Mouse (Mus musculus) layer of hippocampus, adult 8-10 months (tissue): ENCODE data around the gene Cdh8. TPM values are rescaled to one million over a fixed set of nuclear protein-coding genes. Genes with fewer than 3 reads are reported as not detected.
A peak's percentile ranks its signal among the peaks of the same experiment; 100 is the strongest.

Experiments used
- DNase-seq, 2 experiments: peaks; one replicate each; pipeline ENCODE4 v3.0.0; 2022; ENCODE audit warnings: low spot score in 2 of 2
- total RNA-seq, 4 experiments: library from RNA; stranded (reverse); gene quantifications; 2 replicates each; pipeline ENCODE4 v1.2.4; 2022

Cdh8 gene
- total RNA-seq = 10 to 100 TPM; 66.8 to 75.8 (median 74.4) TPM

DNA sequence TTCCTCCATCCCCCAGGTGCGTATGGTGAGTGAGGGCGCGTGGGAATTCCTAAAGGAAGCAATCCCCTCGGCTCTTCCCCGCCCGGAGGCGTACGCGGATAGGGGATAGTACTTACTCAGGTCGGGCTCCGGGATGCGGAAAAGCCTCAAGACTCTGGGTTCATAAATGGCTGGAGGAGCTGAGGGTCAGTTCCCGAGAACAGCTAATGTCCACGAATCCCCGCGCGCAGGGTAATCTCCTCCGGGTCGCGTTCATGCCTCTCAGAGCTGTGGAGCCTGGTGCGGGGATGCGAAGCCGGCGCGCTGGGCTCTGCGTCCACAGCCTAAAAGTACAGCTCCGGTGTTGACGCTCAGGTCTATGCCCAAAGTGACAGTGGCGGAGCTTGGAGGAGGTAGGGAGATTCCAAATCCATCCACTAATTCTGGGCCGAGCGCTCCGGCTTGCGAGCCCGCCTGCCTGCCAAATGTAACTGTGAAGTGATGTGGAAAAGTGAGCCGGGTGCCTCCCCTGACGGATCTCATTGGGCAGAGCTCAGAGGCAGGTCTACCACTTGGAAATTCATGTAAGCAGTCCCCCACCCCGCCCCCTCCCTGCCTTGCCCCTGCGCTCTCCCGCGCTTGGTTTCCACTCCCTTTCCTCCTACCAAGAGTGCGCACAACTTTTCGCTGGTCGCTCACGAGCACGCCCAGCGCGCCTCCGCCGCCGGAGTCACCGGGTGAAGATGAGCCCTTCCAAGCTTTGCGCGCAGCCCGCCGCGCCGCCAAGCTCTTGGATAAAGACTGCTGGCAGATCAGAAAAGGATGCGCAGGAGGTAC is at the start of gene Cdh8:
Cdh8 (minus strand) TSS at position 506 of the 816 bp plus-strand sequence.
- DNase-seq = peak; percentile 76 to 82

DNA sequence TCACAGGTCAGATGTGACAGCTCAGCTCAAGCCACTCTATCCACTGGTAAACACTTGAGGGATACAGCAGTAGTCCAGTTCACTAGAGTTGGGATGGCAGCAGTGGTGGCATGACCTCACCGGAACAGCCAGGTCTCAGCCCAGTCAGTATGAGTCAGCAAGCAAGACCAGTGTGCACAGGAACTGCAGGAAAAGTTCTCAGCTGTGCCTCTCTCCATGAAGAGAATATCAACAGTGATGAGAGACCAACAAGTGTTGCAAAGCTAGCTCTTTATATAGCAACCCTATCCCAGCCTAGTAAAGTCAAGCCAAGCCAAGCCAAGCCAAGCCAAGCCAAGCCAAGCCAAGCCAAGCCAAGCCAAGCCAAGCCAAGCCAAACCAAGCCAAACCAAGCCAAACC is 30.2 kb upstream of the Cdh8 start:
- DNase-seq = no peak

DNA sequence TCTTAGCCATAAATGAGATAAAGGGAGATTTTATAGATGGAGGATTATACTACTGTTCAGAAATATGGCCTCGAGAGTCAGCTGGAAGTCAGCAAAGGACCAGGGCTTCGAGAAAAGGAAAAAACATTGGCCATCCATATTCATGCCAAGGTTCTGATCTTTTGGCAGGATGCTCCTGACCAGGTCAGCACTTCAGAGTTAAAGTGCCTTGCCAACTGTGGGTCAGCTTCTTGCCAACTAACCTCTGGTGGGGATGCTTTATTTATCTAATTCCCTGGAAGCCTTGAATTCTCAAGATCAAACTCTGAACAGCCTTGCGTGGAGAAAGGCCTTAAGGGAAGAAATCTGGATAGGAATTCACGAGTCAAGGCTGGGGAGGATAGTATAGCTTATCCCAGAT is 9.6 kb upstream of the Cdh8 start:
- DNase-seq = no peak

DNA sequence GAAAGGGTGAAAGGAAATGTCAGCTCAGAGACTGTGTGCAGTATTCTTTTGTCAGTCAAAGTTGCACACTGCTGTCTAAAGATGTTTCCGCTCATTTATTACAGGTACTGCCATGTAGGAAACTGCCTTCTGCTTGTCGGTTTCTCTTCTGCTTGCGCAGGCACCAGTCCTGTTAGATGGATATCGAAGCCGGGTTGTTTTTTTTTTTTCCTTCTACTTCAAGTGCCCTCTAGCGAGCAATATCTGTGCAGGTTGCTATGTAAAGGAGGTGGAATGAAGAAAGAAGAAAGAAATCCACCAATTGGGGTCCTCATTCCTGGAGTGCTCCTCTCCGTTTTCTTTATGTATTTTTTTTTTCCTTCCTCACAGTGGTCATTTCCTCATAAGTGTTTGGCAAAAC is 5.2 kb upstream of the Cdh8 start:
- DNase-seq = no peak

DNA sequence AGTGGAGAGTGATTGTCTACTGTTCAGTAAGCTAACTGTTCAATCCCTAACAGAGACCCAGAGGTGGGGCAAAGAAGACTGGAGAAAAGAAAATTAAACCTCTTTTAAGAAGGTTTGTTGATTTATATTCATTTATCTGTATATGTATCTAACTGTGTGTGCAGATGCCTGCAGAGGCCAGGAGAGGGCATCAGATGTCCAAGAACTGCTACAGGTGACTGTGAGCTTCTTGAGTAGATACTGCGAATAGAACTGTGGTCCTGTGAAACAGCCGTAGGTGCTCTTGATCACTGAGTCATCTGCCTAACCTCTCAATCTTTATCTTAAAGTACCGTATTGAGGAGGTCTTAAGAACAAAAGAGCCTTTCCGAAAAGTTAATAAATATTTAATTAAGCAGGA is 3.5 kb upstream of the Cdh8 start:
- DNase-seq = no peak

DNA sequence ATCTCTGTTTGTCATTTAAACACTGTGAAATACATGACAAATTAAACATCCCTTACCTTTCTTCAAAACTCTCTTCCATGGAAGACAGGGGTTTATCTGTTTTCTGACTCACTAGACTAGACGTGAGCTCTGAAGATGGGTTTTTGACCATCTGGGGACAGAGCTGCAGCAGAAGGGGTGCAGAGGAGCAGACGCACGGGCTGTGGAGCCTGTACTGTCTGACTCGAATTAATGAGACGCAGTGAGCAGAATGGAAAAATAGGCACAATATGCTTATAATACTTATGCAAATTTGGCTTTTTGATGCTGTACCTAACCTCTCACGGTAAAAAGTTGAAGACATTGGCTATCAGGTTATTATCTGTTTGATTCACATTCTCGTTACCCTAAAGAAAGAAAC is 1.2 kb upstream of the Cdh8 start:
- peak in 1 of 2 experiments; percentile 46 for DNase-seq

DNA sequence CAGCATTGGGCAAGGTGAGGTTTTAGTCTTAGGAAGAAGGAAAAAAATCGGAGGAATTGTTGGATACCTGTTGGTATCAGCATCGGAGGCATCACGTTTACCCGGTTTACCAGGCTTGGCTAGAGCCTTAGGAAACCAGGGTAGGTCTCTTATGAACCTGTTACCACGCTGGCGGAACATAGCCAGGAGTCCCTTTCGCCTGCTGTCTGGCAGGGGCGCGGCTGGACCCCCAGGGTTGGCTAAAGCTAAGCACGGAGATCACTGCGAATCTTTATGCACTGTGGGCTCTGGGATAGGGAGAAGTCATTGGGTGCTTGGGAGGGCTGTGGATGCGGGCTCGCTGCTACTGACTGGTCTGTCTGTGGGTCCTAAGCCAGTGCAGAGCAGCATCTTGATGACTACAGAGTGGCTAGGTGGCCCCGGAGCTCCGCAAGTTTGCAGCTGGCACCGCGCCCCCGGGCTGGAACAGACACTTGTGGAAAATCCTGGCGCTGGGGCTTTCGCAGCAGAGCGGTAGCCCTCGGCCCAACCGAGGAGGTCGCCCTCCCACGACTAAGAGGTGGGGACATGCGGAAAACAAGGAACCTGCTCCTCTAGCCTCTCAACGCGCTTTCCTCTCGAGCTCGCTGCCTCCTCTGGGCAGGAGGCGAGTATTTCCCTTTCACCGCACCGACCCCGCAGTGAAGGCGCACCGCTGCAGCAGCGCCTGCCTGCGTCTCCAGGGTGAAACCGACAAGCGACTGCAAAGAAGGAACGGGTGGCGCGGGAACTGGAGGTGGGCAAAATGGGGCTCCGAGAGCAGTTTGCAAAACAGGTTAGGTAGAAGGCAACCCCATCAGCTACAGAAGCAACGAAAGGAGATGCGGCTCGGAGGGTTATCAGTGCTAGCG is 950 bp downstream of the Cdh8 start:
- peak in 1 of 2 experiments; percentile 45 for DNase-seq

DNA sequence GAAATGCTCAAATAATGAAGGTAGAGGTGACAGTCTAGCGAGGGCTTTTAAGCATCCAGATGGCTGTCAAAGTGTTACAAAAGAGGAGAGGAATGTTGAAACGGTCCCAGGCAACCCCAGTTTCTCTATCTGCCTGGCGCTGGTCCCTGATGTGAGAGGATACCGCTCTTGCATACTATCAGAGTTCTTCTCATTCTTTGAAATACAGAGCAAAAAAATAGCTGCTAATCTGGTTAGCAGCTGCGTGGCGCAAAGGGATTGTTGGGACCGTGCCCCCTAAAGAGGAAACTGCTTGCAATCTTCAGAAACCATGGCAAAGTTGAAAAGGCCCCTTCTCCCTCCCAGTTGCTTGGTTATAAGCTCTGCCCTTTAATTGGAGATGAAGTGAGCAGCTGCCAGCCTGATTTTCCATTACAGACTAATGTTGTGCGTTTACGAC is 1.8 kb downstream of the Cdh8 start:
- DNase-seq = no peak

DNA sequence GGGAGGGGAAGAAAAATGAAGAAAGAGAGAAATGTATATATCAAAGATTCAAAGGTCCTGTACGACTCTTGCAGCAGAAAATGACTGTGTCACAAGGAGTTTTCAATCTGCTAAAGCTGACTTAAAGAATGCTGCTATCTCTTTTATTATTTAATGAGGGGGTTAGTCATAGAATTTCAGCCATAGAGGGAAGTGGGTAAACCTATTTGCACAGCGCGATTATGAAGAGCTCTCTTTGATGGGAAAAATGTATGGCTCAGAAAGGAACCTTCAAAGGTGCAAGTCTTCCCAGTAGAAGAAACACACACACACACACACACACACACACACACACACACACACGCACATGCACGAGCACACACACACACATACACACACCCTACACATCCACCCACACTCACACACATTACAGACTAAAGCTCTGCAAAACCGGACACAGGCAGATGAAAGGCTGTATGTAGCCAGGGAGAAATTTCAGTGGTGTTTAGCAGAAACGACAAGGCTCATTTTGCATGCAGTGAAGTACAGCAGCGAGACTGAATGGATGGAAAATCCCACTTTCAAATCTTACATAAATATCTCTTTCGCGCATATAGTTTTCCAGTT is 2.3 kb downstream of the Cdh8 start:
- no peak for DNase-seq

DNA sequence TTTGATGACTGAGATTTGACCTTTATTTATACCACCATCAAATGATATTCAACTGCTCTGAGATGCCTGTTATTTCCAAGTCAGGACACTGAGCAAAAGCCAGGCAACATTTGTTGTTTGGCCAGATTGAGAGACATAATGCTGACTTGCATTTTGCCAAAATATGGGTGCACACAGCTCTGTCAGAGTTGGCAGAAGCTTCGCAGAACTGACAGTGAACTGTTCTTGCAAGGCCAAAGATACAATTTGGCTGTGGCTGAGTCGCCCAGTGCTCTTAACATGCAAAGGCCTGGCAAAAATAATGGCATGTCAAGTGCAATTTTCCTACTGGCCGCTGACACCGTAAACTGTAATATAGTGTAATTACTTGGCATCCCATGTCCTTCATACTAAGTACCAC is 22.4 kb downstream of the Cdh8 start:
- peak in 1 of 2 experiments; percentile 13 for DNase-seq

DNA sequence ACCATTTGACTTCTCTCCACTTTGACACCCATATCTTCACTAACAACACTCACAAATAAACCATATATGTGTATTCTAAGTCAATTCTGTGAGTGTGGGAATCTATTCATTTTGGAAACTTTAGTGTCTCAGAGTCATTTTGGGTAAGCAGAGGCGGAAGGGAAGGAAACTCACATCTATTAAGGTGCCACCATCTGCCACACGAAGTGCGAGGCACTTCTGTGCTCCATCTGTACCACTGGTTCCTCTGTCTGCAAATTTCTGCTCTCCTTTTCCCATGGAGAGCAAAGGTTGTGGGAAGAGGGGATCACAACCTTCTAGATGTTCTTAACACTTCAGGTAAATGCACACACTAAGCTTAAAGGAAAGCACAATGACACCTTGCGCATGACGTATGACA is 46.2 kb downstream of the Cdh8 start:
- DNase-seq = no peak

DNA sequence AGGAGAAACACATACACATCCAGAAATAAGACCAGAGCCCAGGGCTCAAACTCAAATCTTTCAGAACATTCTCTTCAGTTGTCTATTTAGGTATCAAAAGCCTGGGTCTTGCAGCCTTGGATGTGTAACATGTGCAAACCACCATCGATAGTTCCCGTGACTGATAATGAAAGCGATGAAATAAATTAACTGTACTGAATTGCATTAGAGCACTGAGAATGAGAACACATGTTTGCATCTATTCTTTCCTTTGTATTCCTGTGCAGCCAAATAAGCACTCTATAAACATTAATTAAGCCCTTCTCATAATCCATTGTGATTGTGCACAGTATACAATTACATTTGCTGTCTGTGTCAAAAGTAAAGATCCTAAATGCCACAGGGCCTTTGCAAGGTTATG is 47.1 kb downstream of the Cdh8 start:
- no peak for DNase-seq

DNA sequence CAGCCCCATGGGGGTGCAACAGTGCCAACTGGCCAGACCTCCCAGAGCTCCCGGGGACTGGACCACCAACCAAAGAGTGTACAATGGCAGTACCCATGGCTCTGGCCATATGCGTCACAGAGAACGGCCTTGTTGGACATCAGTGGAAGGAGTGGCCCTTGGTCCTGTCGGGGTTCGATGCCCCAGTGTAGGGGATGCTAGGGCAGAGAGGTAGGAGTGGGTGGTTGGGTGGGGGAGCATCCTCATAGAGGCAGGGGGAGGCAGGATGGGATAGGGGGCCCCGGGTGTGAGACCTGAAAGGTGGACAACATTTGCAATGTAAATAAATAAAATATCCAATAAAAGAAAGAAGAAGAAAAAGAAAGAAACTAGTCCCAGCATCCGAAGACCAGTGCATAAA is 47.8 kb downstream of the Cdh8 start:
- no peak for DNase-seq

DNA sequence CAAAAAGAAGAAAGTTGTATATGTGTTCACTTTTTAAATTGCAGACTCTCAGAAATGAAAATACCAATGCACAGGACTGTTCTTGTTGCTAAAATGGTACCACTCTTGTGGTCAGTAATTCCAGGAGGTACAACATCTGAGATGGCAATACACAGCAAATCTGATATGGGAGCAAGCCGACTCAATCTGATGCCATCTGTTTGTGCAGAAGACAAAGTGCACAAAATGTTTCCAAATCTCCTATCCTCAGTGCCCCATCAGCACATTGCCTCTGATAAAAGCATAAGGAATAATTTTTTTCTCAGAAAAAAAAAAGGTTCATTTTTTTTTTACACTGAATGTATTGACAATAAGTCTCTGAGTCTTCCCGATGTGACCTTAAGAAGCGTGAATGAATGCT is 62.3 kb downstream of the Cdh8 start:
- no peak for DNase-seq

DNA sequence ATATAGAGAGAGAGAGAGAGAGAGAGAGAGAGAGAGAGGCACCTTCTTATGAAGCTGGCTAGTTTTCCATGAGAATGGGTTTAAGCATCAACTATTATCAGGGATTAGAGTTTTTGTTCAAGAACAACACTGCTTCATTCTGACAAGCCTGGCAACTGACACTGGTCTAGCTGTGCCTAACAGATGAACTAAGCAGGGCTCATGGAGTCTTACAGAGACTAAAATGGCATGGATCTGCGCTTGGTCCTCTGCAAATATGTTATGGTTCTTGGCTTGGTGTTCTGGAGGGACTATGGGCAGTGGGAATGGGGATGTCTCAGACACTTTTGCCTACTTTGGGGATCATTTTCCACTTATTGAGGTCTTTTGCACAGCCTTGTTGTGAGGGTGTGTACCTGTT is 63.0 kb downstream of the Cdh8 start:
- DNase-seq = no peak

DNA sequence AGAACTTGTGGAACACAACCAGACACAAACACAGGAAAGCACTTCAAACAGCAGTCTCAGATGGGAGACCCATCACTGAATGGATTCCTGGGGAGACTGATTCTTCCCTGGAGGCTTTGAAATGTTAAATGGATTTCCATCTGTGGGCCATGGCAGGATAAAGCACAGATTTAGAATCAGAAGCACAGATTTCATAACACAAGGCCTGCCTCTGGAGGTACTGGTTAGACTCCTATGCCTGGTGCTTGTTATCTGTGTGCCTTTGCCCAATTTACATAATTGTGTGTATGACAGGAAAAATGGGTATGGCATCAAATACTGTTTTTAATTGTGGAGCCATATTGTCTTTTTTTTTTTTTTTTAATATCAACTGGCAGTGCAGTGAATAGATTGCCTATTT is 66.8 kb downstream of the Cdh8 start:
- no peak for DNase-seq

DNA sequence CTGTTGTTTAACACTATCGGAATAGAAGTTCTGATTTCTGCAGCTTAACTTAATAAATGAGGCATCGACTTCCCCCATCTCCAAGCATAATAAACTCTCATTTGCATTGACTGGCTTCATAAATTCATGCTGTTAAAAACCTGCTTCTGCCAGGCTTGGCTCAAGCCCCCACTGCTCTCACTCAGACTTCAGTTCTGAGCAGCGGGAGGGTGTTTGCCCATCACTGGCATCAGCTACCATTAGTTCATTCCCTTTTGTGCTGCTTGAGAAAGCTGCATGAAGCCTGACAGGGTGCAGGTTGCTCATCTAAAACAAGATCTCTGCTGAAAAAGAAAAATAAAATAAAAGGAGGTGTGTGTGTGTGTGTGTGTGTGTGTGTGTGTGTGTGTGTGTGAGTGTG is 67.7 kb downstream of the Cdh8 start:
- no peak for DNase-seq

DNA sequence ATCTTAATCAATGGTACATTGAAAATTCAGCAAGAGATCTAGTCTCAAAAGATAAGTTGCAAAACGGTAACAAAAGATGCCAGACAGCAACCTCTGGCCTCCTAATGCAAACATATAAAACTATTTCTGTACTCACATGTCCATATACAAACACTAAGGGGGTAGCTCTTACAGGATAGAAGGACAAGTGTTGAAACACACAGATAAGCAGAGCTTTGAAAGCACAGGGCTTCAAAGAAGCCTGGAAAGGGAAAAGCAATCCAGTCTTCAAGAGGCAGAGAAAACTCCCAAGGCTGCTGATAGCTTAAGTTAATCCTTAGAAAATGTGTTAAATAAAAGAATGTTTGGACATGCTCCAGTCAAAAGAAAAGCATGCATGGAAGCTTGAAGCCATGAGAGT is 77.0 kb downstream of the Cdh8 start:
- no peak for DNase-seq

DNA sequence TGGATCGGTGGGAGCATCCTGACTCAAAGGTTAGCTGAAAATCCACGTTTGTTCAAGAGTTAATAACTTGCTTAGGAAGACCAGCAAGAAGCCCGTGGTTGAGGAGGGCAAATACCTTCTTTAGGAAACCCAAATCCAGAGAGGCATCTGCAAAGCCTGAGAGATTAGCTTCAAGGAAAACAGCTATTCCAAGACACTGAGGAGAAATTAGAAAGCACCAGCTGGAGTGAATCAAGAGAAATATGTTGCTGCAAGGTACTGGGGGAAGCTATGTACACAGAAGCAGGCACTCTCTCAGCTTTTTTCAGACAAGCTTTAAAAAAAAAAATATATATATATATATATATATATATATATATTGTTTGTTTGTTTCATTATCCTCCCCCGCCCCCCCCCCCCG is 88.7 kb downstream of the Cdh8 start:
- DNase-seq = no peak

DNA sequence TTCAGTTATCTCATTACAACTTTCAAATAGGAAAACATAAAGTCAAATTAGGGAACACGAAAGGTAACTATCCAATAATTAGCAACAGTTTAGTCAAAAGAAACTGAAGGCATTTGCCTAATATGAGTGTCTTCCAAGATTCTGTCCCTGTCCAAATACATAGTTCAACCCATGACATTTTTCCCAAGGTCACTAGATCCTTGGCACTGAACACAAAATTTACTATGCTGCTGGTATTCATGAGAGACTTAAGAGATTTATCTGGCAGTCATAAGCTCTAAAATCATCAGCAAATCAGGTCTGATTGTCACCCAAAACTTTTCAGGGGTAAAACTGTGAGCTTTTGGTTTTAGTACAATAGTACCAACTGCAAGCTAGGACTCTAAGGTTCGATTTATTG is 101.7 kb downstream of the Cdh8 start:
- DNase-seq = no peak

DNA sequence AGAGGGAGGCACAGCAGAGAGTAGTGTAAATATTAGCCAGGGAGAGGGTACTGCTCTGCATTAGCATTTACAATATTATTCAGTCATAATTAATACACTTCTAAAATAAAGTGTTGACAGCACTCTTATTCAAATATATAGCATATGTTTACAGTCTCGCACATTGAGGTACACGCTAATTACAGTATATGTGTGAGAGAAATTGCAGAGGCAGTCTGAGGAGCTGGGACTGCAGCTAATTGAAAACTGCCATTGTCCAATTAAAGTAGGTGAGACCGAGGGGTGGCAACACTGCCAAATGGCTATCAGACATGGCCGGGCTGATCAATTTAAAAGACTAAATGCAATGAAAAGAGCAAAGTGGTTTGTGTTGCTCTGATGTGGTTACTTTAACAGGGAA is 112.1 kb downstream of the Cdh8 start:
- no peak for DNase-seq

DNA sequence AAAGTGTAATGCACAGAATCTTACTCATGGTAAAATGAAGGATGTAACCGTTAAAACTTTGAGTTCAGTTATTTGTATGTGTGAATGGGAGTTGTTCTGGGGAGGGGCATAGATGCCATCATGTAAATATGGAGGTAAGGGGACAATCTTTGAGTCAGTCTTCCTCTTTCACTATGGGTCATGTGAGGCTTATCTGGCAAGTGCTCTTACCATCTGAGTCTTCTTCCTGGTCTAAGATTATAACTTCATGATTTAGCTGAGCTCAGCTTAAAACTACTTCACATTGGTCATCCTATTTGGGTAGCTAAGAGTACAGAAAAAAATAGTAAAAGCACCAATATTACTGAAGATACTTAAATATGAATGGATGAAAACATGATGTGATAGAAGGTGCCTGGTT is 126.1 kb downstream of the Cdh8 start:
- DNase-seq = no peak
